Mouse (Mus musculus): ENCODE data around the gene Ttyh1. TPM values are rescaled to one million over a fixed set of nuclear protein-coding genes. Genes with fewer than 3 reads are reported as not detected.

Ttyh1 gene
- polyA plus RNA-seq, 1 experiment from 2014 or later, result 124 TPM

DNA sequence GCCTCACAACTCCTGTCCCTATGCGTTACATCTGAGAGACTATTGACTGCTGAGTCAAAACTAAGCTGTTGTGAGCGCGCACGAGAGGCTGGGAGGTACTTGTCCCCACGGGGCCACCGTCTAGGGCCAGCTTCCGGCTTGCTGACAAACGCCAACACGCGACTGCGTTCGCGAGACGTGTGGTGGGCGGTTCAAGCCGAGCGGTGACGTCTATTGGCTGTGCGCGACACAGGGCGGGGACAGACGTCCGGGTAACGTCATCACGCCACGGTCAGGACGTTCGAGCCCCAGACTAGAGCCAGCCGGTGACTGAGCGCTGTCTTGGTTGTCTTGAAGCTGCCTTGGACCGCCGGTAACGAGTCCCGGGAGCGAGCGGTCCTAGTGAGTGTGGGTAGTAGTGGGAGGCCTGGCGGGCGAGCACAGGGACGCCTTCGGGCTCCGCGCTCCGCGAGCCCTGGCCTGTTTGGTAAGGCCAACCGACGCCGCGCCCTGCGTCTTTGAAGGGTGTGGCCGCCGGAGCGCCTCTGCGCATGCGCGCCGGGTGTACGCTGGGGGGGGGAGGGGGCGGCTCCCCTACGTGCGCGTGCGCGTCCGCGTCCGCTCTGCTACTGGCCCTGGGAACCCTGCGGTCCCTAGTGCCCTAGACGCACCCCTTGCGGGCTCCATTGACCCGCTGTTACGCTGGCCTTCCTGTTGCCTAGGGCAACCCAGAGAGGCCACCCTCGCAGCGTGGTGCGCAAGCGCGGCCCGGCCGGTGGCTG lies 17.7 kb downstream of the Ttyh1 start, which contains the start of gene Leng8:
TSS of gene Leng8 (plus strand) at position 269 of the 761 bp plus-strand sequence.
- peaks cover 32% of the 10 kb centered on the region for H3K4me1 ChIP-seq (replicated peaks)
- H3K27me3 ChIP-seq, result no peaks in the 10 kb centered on the region
- 0% methylated on average over 68 of the region's 78 CpGs for WGBS
- H3K9ac ChIP-seq (replicated peaks), result peak within 1 kb of the TSS; percentile 83
- peak within 1 kb of the TSS; percentile 91 for H3K4me2 ChIP-seq (replicated peaks)
- peak within 1 kb of the TSS; percentile 88 for H3K4me3 ChIP-seq (replicated peaks)
- peaks cover 50% of the 10 kb centered on the region for H3K36me3 ChIP-seq
- ATAC-seq, result peak; percentile 99
- H3K27ac ChIP-seq, result peak within 1 kb of the TSS; percentile 96
- H3K9me3 ChIP-seq, result no peaks in the 10 kb centered on the region

DNA sequence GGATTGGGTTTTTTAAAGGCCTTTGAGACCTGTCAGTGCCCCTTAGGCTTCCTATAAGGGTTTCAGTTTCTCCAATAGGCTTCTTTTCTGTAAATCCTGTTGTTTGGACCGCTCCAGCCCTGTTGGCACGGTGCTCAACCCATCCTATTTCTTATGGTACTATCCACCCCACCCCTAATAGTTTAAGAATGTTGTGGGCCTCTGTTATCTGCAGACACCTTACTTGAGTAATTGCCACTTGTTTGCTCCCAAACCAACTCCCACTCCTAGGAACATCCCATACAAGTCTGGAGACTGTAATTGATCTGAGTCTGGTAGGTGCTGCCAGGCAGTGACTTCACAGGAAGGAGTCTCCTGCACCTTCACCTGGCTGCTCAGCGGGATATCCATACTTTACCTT lies 18.5 kb downstream of the Ttyh1 start:
- peak overlapping the region; percentile 83 for H3K9ac ChIP-seq (replicated peaks)
- H3K9me3 ChIP-seq, result no peaks in the 10 kb centered on the region
- no peaks in the 10 kb centered on the region for H3K27me3 ChIP-seq
- H3K27ac ChIP-seq, result peak overlapping the region; percentile 96
- H3K36me3 ChIP-seq, result peaks cover 50% of the 10 kb centered on the region
- peaks cover 29% of the 10 kb centered on the region for H3K4me1 ChIP-seq (replicated peaks)
- ATAC-seq, result no peak
- peak overlapping the region; percentile 91 for H3K4me2 ChIP-seq (replicated peaks)
- H3K4me3 ChIP-seq (replicated peaks), result peak overlapping the region; percentile 88
- WGBS, result 55% methylated on average over 3 of the region's 3 CpGs

DNA sequence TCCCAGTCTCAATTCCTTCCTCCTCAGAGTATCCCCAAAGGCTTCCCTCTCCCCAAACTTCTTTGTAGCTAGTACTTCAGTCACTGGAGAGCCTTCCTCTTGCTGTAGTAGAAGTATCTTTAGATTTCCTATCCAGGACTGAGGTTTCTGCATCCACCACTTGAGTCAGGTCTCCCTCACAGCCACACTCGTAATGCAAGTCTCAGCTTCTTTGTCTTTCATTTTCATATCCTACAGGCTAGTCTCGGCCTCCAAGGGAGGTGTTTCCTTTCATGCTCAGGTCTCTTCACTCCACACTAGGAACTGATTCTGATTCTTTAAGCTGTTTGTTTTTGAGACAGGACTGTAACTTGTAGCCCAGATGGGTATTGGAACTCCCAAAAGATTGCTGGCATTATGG lies 19.0 kb downstream of the Ttyh1 start:
- WGBS, result 87% methylated on average over 2 of the region's 2 CpGs
- peak overlapping the region; percentile 88 for H3K4me3 ChIP-seq (replicated peaks)
- peaks cover 26% of the 10 kb centered on the region for H3K4me1 ChIP-seq (replicated peaks)
- no peaks in the 10 kb centered on the region for H3K9me3 ChIP-seq
- peak overlapping the region; percentile 91 for H3K4me2 ChIP-seq (replicated peaks)
- peak overlapping the region; percentile 83 for H3K9ac ChIP-seq (replicated peaks)
- ATAC-seq, result no peak
- H3K27ac ChIP-seq, result no peak overlapping the region
- H3K27me3 ChIP-seq, result no peaks in the 10 kb centered on the region
- peaks cover 50% of the 10 kb centered on the region for H3K36me3 ChIP-seq

DNA sequence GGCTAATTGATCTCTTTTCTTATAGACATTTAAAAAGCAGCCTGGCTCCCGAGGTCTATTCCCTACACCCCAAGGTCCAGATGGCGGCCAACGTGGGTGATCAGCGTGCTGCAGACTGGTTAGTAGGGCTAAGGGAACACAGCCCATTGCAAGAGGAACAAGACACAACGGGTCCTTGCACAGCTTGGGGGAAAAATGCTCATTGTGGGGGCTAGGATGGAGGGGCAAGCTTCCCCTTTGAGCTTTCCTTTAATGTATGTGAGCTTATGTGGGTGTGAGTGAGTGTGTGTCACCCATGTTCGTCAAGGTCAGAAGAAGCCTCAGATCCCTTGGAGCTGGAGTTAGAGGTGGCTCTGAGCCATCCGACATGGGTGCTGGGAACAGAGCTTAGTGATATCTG lies 19.5 kb downstream of the Ttyh1 start:
- Histone ChIP-seq H3K4me3 (replicated peaks) (no peak overlapping the region), H3K4me1 (replicated peaks) (peaks cover 26% of the 10 kb centered on the region), H3K9me3 (no peaks in the 10 kb centered on the region), H3K36me3 (peaks cover 50% of the 10 kb centered on the region), H3K9ac (replicated peaks) (no peak overlapping the region; the same call in 1 of the 2 replicates), H3K27ac (no peak overlapping the region), H3K27me3 (no peaks in the 10 kb centered on the region), H3K4me2 (replicated peaks) (0 out of 2 replicates have a peak overlapping the region, but pooled peaks have one; percentile 91)
- WGBS, result 93% methylated on average over 7 of the region's 7 CpGs
- no peak for ATAC-seq

DNA sequence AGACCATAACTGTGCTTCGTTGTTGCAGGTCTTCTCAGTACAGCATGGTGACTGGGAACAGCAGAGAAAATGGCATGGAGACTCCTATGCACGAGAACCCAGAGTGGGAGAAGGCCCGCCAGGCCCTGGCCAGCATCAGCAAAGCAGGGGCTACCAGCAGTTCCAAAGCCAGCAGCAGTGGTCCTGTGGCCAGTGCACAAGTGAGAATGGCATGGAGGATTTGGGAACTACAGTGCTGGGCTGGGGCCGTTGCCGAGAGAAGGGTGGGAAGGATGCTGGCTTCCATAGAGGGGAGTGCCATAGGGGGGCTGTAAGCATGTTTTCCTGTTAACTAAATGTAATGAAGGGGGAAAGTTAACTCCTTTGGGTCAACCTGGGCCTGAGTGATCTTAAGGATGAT lies 20.2 kb downstream of the Ttyh1 start:
- Histone ChIP-seq H3K36me3 (peaks cover 56% of the 10 kb centered on the region), H3K4me1 (replicated peaks) (peaks cover 26% of the 10 kb centered on the region)

DNA sequence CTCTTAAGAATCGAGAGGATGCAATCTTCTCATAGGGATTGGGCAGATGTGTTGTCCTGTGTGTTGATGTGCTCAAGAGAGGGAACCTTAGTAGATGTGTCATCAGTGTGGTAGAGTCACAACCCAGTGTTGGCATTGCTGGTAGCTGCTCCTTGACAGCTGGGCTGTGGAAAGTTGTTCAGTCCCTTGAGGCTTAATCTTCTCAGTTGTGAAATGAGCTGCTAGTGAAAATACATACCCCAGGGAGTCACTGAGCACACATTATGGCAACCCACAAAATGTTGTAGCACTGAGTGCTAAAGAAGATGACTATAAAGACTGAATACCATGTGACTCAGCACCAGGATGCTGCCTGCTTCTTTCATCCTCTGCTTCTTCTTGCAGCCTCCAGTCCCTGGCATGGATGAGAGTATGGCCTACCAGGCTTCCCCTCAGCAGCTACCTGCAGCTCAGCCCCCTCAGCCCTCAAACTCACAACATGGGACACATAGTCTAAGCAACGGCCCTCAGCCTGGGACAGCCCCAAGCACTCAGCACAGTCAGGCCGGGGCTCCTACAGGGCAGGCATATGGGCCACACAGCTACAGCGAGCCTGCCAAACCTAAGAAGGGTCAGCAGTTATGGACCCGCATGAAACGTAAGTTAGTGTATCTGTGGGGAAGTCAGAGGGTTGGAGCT lies 22.6 kb downstream of the Ttyh1 start:
- ATAC-seq, result no peak
- H3K4me3 ChIP-seq (replicated peaks), result no peak overlapping the region
- H3K9ac ChIP-seq (replicated peaks), result no peak overlapping the region
- peaks cover 80% of the 10 kb centered on the region for H3K36me3 ChIP-seq
- H3K27ac ChIP-seq, result no peak overlapping the region
- peaks cover 14% of the 10 kb centered on the region for H3K4me1 ChIP-seq (replicated peaks)
- no peak overlapping the region for H3K4me2 ChIP-seq (replicated peaks)
- H3K27me3 ChIP-seq, result no peaks in the 10 kb centered on the region
- H3K9me3 ChIP-seq, result no peaks in the 10 kb centered on the region
- 92% methylated on average over 6 of the region's 6 CpGs for WGBS

More for the DNA sequence above, 20.2 kb downstream of the Ttyh1 start:
- 94% methylated on average over 5 of the region's 5 CpGs for WGBS
- Histone ChIP-seq H3K27ac (no peak overlapping the region), H3K27me3 (no peaks in the 10 kb centered on the region), H3K9ac (replicated peaks) (no peak overlapping the region), H3K4me2 (replicated peaks) (no peak overlapping the region), H3K9me3 (no peaks in the 10 kb centered on the region), H3K4me3 (replicated peaks) (no peak overlapping the region)
- ATAC-seq, result no peak

DNA sequence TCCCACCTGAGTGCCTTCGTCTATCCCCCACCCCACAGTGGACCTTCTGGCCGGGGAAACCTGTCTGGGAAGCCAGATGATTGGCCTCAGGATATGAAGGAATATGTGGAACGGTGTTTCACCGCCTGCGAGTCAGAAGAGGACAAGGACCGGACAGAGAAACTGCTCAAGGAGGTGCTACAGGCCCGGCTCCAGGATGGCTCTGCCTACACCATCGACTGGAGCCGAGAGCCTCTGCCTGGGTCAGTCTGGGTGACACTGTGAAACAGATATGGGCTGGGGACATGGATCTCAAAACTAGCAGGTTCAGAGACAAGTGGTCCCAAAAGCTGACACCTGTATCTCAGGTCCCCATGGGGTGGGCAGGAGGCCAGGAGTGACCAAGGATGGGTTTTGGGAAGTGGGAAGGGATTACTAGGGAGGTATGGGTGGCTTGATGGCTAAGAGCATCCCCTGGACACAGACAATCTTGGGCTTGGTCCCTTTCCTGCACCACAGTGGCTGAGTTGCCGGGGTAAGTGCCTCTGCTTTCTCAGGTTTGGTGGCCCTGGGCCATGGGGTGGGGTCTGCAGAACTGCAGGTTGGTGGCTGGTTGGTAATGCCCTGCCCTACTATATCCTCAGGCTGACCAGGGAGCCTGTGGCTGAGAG lies 23.7 kb downstream of the Ttyh1 start:
- no peak overlapping the region for H3K4me3 ChIP-seq (replicated peaks)
- 94% methylated on average over 10 of the region's 10 CpGs for WGBS
- no peaks in the 10 kb centered on the region for H3K9me3 ChIP-seq
- H3K36me3 ChIP-seq, result peaks cover 92% of the 10 kb centered on the region
- H3K4me1 ChIP-seq (replicated peaks), result peaks cover 12% of the 10 kb centered on the region
- no peak overlapping the region for H3K27ac ChIP-seq
- no peaks in the 10 kb centered on the region for H3K27me3 ChIP-seq
- H3K4me2 ChIP-seq (replicated peaks), result no peak overlapping the region
- no peak for ATAC-seq
- H3K9ac ChIP-seq (replicated peaks), result no peak overlapping the region

DNA sequence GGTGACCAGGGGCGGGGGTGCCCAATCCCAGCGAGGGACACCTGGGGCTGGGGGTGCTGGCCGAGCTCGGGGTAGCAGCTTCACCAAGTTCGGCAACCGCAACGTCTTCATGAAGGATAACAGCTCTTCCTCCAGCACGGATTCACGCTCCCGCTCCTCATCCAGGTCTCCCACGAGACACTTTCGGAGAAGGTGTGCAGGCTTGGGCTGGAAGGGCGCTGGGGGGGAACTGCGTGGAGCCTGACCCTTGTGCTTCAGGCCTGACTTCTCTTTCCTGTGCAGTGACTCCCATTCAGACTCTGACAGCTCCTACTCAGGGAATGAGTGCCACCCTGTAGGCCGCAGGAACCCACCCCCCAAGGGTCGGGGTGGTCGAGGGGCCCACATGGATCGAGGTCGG lies 24.3 kb downstream of the Ttyh1 start:
- no peaks in the 10 kb centered on the region for H3K27me3 ChIP-seq

DNA sequence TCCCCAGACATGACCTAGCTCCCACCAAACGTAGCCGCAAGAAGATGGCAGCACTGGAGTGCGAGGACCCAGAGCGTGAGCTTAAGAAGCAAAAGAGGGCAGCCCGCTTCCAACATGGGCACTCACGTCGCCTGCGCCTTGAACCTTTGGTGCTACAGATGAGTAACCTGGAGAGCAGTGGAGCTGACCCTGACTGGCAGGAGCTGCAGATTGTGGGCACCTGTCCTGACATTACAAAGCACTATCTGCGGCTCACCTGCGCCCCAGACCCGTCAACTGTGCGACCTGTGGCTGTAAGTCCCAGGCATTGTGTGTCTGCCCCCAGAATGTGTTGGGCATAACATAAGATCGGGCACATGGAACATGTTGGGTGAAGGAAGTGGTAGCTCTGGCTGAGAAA lies 24.8 kb downstream of the Ttyh1 start:
- H3K4me3 ChIP-seq (replicated peaks), result no peak overlapping the region
- peaks cover 12% of the 10 kb centered on the region for H3K4me1 ChIP-seq (replicated peaks)
- ATAC-seq, result no peak
- peaks cover 92% of the 10 kb centered on the region for H3K36me3 ChIP-seq
- no peaks in the 10 kb centered on the region for H3K9me3 ChIP-seq
- 95% methylated on average over 13 of the region's 13 CpGs for WGBS
- H3K27ac ChIP-seq, result no peak overlapping the region
- H3K9ac ChIP-seq (replicated peaks), result no peak overlapping the region
- no peaks in the 10 kb centered on the region for H3K27me3 ChIP-seq
- no peak overlapping the region for H3K4me2 ChIP-seq (replicated peaks)

More for the DNA sequence above, 24.3 kb downstream of the Ttyh1 start:
- Histone ChIP-seq H3K4me3 (replicated peaks) (no peak overlapping the region), H3K27ac (no peak overlapping the region), H3K9ac (replicated peaks) (no peak overlapping the region), H3K4me2 (replicated peaks) (no peak overlapping the region), H3K9me3 (no peaks in the 10 kb centered on the region), H3K4me1 (replicated peaks) (peaks cover 12% of the 10 kb centered on the region), H3K36me3 (peaks cover 95% of the 10 kb centered on the region)
- no peak for ATAC-seq
- WGBS, result 98% methylated on average over 19 of the region's 19 CpGs

DNA sequence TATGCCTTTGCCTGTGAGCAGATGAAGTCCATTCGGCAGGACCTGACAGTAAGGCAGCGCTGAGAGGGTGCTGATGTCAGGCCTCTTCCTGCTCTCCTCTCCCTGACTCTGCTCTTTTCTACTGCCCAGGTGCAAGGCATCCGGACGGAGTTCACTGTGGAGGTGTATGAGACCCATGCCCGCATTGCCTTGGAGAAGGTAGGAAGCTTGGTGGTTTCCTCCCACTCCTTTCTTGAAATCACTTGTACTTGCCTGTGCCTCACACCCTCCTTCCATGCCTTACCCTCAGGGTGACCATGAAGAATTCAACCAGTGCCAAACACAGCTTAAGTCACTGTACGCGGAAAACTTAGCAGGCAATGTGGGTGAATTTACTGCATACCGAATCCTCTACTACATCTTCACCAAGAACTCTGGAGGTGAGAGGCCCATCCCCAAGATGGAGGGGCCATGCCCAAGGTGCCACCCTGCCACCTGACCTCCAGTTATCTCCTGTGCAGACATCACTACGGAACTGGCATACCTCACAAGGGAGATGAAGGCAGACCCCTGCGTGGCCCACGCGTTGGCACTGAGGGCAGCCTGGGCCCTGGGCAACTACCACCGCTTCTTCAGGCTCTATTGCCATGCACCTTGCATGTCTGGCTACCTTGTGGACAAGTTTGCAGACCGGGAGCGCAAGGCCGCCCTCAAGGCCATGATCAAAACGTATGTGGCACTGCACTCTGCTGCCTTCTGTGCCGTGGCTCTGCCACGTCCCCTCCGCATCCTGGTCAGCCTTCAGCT lies 25.8 kb downstream of the Ttyh1 start:
- Histone ChIP-seq H3K36me3 (peaks cover 83% of the 10 kb centered on the region), H3K4me2 (replicated peaks) (no peak overlapping the region), H3K9me3 (no peaks in the 10 kb centered on the region), H3K27ac (no peak overlapping the region), H3K9ac (replicated peaks) (no peak overlapping the region), H3K4me3 (replicated peaks) (no peak overlapping the region), H3K27me3 (no peaks in the 10 kb centered on the region), H3K4me1 (replicated peaks) (peaks cover 15% of the 10 kb centered on the region)
- 93% methylated on average over 20 of the region's 20 CpGs for WGBS
- ATAC-seq, result no peak

DNA sequence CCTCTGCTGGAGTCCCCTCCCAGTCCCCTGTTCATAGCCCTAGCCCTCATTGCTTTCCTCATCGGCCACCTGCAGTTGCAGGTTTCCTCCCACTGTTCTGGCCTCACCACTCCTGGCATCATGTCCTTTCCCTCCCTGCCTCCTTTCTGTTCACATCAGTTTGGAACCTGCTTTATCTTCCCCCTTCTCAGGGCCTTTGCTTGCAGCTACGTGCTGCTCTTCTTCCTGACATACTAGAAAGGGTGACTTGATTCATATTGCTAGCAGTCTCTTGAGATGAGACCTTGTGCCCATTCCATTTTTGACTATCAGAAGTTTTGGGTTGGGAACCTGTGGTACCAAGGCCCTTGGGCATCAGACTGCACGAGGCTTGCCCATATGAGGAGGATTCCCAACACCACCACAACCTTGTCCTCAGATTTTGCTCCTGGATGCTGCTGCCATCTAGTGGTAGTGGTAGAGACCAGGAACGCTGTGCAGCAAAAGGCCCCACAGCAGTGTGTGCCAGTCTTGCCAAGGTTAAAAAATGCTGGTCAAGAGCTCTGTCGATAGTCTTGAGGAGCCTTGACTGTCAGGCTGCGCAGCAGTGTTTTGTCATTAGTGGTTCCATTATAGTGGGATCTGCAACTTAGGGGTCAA lies 26.5 kb downstream of the Ttyh1 start:
- peaks cover 76% of the 10 kb centered on the region for H3K36me3 ChIP-seq
- no peak overlapping the region for H3K27ac ChIP-seq
- H3K4me3 ChIP-seq (replicated peaks), result no peak overlapping the region
- no peak overlapping the region for H3K9ac ChIP-seq (replicated peaks)
- ATAC-seq, result no peak
- H3K4me2 ChIP-seq (replicated peaks), result no peak overlapping the region
- H3K4me1 ChIP-seq (replicated peaks), result peaks cover 22% of the 10 kb centered on the region
- 69% methylated on average over 6 of the region's 6 CpGs for WGBS
- H3K9me3 ChIP-seq, result no peaks in the 10 kb centered on the region
- peaks cover 6% of the 10 kb centered on the region for H3K27me3 ChIP-seq
